Mouse (Mus musculus) heart, adult 2 months (tissue): Measurements from ENCODE around the gene Vwa3a. TPM values are rescaled to one million over a fixed set of nuclear protein-coding genes. Genes with fewer than 3 reads are reported as not detected.

Experiments
- DNase-seq, 2 experiments: peaks; one replicate each; pipeline ENCODE4 v3.0.0; 2021
- H3K27ac ChIP-seq: fragments of 200-600 bp; 2 replicates; pipeline ENCODE4 v1.8.1; 2022
- H3K27me3 ChIP-seq: fragments of 200-500 bp; 2 replicates; pipeline ENCODE4 v1.6.1; 2012; ENCODE audit warnings: mild to moderate bottlenecking, low read length, inconsistent platforms, mixed read lengths; ENCODE audit not compliant: control insufficient read depth, insufficient read depth
- H3K36me3 ChIP-seq: fragments of 200-500 bp; 2 replicates; pipeline ENCODE4 v1.6.1; 2012; ENCODE audit warnings: low read length, inconsistent platforms; ENCODE audit not compliant: control insufficient read depth, insufficient read depth
- H3K4me1 ChIP-seq: fragments of 200-500 bp; 2 replicates; pipeline ENCODE4 v1.6.1; 2011; ENCODE audit warnings: low read length; ENCODE audit not compliant: control insufficient read depth, insufficient read depth
- H3K4me3 ChIP-seq: fragments of 200-600 bp; 2 replicates; pipeline ENCODE4 v1.8.1; 2022
- H3K79me2 ChIP-seq: fragments of 200-500 bp; replicated peaks from 2 replicates; pipeline ENCODE4 v1.6.1; 2012; ENCODE audit warnings: mild to moderate bottlenecking, inconsistent platforms, low read length, moderate library complexity, mixed read lengths; ENCODE audit not compliant: control insufficient read depth, insufficient read depth
- H3K9ac ChIP-seq: fragments of 200-500 bp; 2 replicates; pipeline ENCODE4 v1.6.1; 2012; ENCODE audit warnings: low read depth, mild to moderate bottlenecking, control low read depth, inconsistent platforms, low read length, mixed read lengths
- CTCF ChIP-seq: fragments of 200-600 bp; IDR thresholded peaks from 2 replicates; pipeline ENCODE4 v1.8.1; 2022; ENCODE audit warnings: antibody characterized with exemption, mild to moderate bottlenecking, moderate library complexity
- EP300 ChIP-seq: fragments of 200-500 bp; IDR thresholded peaks from 2 replicates; pipeline ENCODE4 v1.6.1; 2011; ENCODE audit warnings: low read depth, low read length, control low read depth; ENCODE audit not compliant: insufficient read depth
- POLR2A ChIP-seq: fragments of 200-500 bp; IDR thresholded peaks from 2 replicates; pipeline ENCODE4 v1.6.1; 2011; ENCODE audit warnings: mild to moderate bottlenecking, low read depth, low read length, control low read depth; ENCODE audit not compliant: insufficient read depth
- WGBS: fragments of 180-500 bp; shearing (Covaris S2); methylation state at CpG from one replicate; pipeline ENCODE4 v1.1.7; 2018; 5-methylcytosine and 5-hydroxymethylcytosine counted together
- intact Hi-C: fragments of 180-260 bp; cut with DNase I; formaldehyde crosslinking; loops from one replicate; pipeline ENCODE4 v1.15.1; 2025
- polyA plus RNA-seq: library from polyadenylated mRNA; depleted of rRNA; stranded (reverse); fragments of >200 nt; gene quantifications from 2 replicates; pipeline ENCODE4 v1.2.3, GENCODE M21; 2012
- total RNA-seq, 2 experiments: library from RNA; stranded (reverse); gene quantifications; 2 replicates each; pipeline ENCODE4 v1.2.3; 2021

Gene Vwa3a
- total and polyA plus RNA-seq, 3 experiments = 3.1 to 5.0 (median 4.5) TPM

GRCm38 (mm10) chr7:120748478-120748877, 9.4 kb downstream of the Vwa3a start:
- intact Hi-C loops = no loop called here

DNA sequence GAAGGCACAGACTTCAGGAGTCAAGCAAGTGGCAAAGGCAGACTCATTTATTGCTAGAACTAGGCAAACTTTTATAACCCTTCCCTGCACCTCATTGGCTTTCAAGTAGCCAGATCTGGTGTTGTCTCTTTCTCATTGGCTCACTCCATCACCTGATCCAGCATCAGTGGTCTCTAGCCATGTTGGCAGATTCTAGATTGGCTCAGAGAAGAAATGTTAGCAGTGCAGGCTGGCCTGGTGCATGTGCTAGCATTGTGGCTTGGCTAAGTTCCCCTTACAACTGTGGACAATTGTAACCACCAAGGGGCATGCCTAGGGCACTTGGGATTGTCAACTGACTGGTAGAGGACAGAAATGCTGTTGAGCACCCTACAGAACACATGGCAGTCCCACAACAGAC, 12.2 kb downstream of the Vwa3a start:
- Histone ChIP-seq H3K9ac (no peak overlapping the region), H3K27ac (no peak overlapping the region), H3K4me3 (no peak overlapping the region), H3K27me3 (no peaks in the 10 kb centered on the region), H3K79me2 (no peaks in the 10 kb centered on the region), H3K36me3 (peaks cover 3% of the 10 kb centered on the region), H3K4me1 (peaks cover 12% of the 10 kb centered on the region)
- intact Hi-C loops = loop anchor here (5.0 kb wide), 1 partner anchor 34 kb away; no protein-coding TSS in a partner anchor
- DNase-seq = no peak
- TF ChIP-seq POLR2A (no peak), EP300 (no peak), CTCF (no peak)

More at GRCm38 (mm10) chr7:120748478-120748877, 9.4 kb downstream of the Vwa3a start:
- Histone ChIP-seq H3K36me3 (peaks cover 12% of the 10 kb centered on the region), H3K79me2 (no peaks in the 10 kb centered on the region), H3K27ac (no peak overlapping the region), H3K27me3 (no peaks in the 10 kb centered on the region), H3K9ac (no peak overlapping the region), H3K4me1 (peaks cover 18% of the 10 kb centered on the region), H3K4me3 (no peak overlapping the region)
- TF ChIP-seq POLR2A (no peak), CTCF (no peak), EP300 (no peak)
- no peak for DNase-seq

GRCm38 (mm10) chr7:120751906-120752305, 12.8 kb downstream of the Vwa3a start:
- WGBS = 57% methylated on average over 7 of the region's 7 CpGs
- H3K79me2 ChIP-seq = no peaks in the 10 kb centered on the region
- peaks cover 7% of the 10 kb centered on the region for H3K4me1 ChIP-seq
- no peak overlapping the region for H3K9ac ChIP-seq
- H3K36me3 ChIP-seq = no peaks in the 10 kb centered on the region
- no peaks in the 10 kb centered on the region for H3K27me3 ChIP-seq
- H3K4me3 ChIP-seq = no peak overlapping the region
- no peak for DNase-seq
- TF ChIP-seq CTCF (no peak), EP300 (no peak), POLR2A (no peak)
- no peak overlapping the region for H3K27ac ChIP-seq
- intact Hi-C loops = loop anchor here (5.0 kb wide), 1 partner anchor 35 kb away; no protein-coding TSS in a partner anchor

- no peak overlapping the region for H3K9ac ChIP-seq
- peaks cover 4% of the 10 kb centered on the region for H3K4me1 ChIP-seq
- peak; percentile 77 to 87 for DNase-seq
- H3K4me3 ChIP-seq = no peak overlapping the region
- H3K27me3 ChIP-seq = no peaks in the 10 kb centered on the region
- TF ChIP-seq POLR2A (no peak), EP300 (peak; percentile 86), CTCF (peak; percentile 79)
- WGBS = 3% methylated on average over 5 of the region's 5 CpGs
- no peaks in the 10 kb centered on the region for H3K36me3 ChIP-seq
- intact Hi-C loops = loop anchor here (1.0 to 5.0 kb wide), 3 partner anchors 37 to 84 kb away; partner anchors contain the start of gene Pdzd9
- no peak overlapping the region for H3K27ac ChIP-seq
- no peaks in the 10 kb centered on the region for H3K79me2 ChIP-seq
Measured at GRCm38 (mm10) chr7:120754671-120755070, 15.6 kb downstream of the Vwa3a start.

- no peaks in the 10 kb centered on the region for H3K4me1 ChIP-seq
- no peaks in the 10 kb centered on the region for H3K36me3 ChIP-seq
- H3K27ac ChIP-seq = no peak overlapping the region
- no peak overlapping the region for H3K4me3 ChIP-seq
- no peak for TF ChIP-seq EP300
- TF ChIP-seq POLR2A = no peak
- intact Hi-C loops = no loop called here
- no peaks in the 10 kb centered on the region for H3K79me2 ChIP-seq
- 25% methylated on average over 1 of the region's 1 CpGs for WGBS
- H3K9ac ChIP-seq = no peak overlapping the region
- no peak for DNase-seq
- no peaks in the 10 kb centered on the region for H3K27me3 ChIP-seq
Measured at GRCm38 (mm10) chr7:120767369-120767768, 28.3 kb downstream of the Vwa3a start.

DNA sequence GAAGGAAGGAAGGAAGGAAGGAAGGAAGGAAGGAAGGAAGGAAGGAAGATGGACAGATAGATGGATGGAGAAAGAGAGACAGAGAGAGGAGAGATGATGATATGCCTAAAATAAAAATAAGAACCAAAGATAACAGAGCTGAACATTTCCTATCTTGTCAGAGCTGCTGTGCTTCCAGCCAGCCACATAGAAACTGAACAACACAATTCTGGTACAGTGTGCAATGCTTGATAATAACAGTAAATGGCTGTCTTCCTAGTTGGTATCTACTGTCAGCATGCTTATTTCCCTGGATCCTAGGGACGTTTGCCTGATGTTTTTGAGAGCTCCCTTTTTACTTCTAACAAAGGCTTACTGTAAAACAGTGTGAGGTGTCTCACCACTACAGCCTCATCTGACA, 32.3 kb downstream of the Vwa3a start:
- H3K27me3 ChIP-seq = no peaks in the 10 kb centered on the region
- no peak overlapping the region for H3K4me3 ChIP-seq
- no peak overlapping the region for H3K9ac ChIP-seq
- intact Hi-C loops = no loop called here
- H3K36me3 ChIP-seq = no peaks in the 10 kb centered on the region
- TF ChIP-seq CTCF (no peak), EP300 (no peak), POLR2A (no peak)
- no peaks in the 10 kb centered on the region for H3K79me2 ChIP-seq
- WGBS = 49% methylated on average over 1 of the region's 1 CpGs
- no peak for DNase-seq
- no peak overlapping the region for H3K27ac ChIP-seq
- H3K4me1 ChIP-seq = no peaks in the 10 kb centered on the region
